Mouse (Mus musculus): ENCODE measurements at regions not wholly inside any gene's neighbourhood (a gene's known extent, or its start where the extent isn't known, plus 50 kb on each side); places are given as distances from the start of the nearest gene placed in this dataset.

- no peaks in the 10 kb centered on the region for H3K4me1 ChIP-seq (replicated peaks; ENCODE audit: control insufficient read depth in 2 of 2, insufficient read depth in 2 of 2, low read length in 1 of 2)
- no peak overlapping the region for H3K4me2 ChIP-seq (ENCODE audit: low read depth)
- H3K36me3 ChIP-seq (replicated peaks; ENCODE audit: control insufficient read depth, insufficient read depth, low read depth) = no peaks in the 10 kb centered on the region
- no peak overlapping the region for H3K27ac ChIP-seq
- DNase-seq (ENCODE audit: low read depth in 3 of 3, low spot score in 3 of 3) (no peak), ATAC-seq (ENCODE audit: insufficient read depth) (no peak)
- H3K9me3 ChIP-seq (ENCODE audit: control insufficient read depth, low read length) = no peaks in the 10 kb centered on the region
- TF ChIP-seq CTCF (IDR thresholded peaks at IDR 0.05; ENCODE audit: low read depth) = no peak
- TF ChIP-seq EP300 (IDR thresholded peaks at IDR 0.05; ENCODE audit: low read depth) = no peak
- no peak overlapping the region for H3K9ac ChIP-seq (replicated peaks)
- 45% methylated on average over 4 of the region's 4 CpGs for WGBS (ENCODE audit: insufficient replicate concordance)
- no peaks in the 10 kb centered on the region for H3K27me3 ChIP-seq (ENCODE audit: control insufficient read depth, insufficient read depth, low read length)
- no peak overlapping the region for H3K4me3 ChIP-seq (ENCODE audit: insufficient read depth in 1 of 2, low read depth in 2 of 2, low read length in 2 of 2)
These were observed 490.2 kb downstream of the Meis1 start for GRCm38 (mm10) chr11:18528568-18528967.

GRCm38 (mm10) chr11:18495108-18495757 lies 523.6 kb downstream of the Meis1 start:
- ATAC-seq (ENCODE audit: insufficient read depth) (no peak), DNase-seq (ENCODE audit: low read depth in 3 of 3, low spot score in 3 of 3) (no peak)
- Histone ChIP-seq H3K4me2 (ENCODE audit: low read depth) (no peak overlapping the region), H3K36me3 (replicated peaks; ENCODE audit: control insufficient read depth, insufficient read depth, low read depth) (no peaks in the 10 kb centered on the region), H3K4me3 (ENCODE audit: insufficient read depth in 1 of 2, low read depth in 2 of 2, low read length in 2 of 2) (no peak overlapping the region), H3K27ac (no peak overlapping the region), H3K4me1 (replicated peaks; ENCODE audit: control insufficient read depth in 2 of 2, insufficient read depth in 2 of 2, low read length in 1 of 2) (no peaks in the 10 kb centered on the region), H3K27me3 (ENCODE audit: control insufficient read depth, insufficient read depth, low read length) (no peaks in the 10 kb centered on the region), H3K9ac (replicated peaks) (no peak overlapping the region), H3K9me3 (ENCODE audit: control insufficient read depth, low read length) (no peaks in the 10 kb centered on the region)
- TF ChIP-seq EP300 (IDR thresholded peaks at IDR 0.05; ENCODE audit: low read depth) = no peak
- TF ChIP-seq CTCF (IDR thresholded peaks at IDR 0.05; ENCODE audit: low read depth) = no peak
- WGBS (ENCODE audit: insufficient replicate concordance) = 45% methylated on average over 6 of the region's 6 CpGs

- WGBS (ENCODE audit: insufficient replicate concordance) = 55% methylated on average over 5 of the region's 5 CpGs
- Histone ChIP-seq H3K27ac (no peak overlapping the region), H3K36me3 (replicated peaks; ENCODE audit: control insufficient read depth, insufficient read depth, low read depth) (no peaks in the 10 kb centered on the region), H3K27me3 (ENCODE audit: control insufficient read depth, insufficient read depth, low read length) (no peaks in the 10 kb centered on the region), H3K4me1 (replicated peaks; ENCODE audit: control insufficient read depth in 2 of 2, insufficient read depth in 2 of 2, low read length in 1 of 2) (no peaks in the 10 kb centered on the region), H3K9me3 (ENCODE audit: control insufficient read depth, low read length) (no peaks in the 10 kb centered on the region), H3K4me2 (ENCODE audit: low read depth) (no peak overlapping the region), H3K4me3 (ENCODE audit: insufficient read depth in 1 of 2, low read depth in 2 of 2, low read length in 2 of 2) (no peak overlapping the region), H3K9ac (replicated peaks) (no peak overlapping the region)
- no peak for ATAC-seq (ENCODE audit: insufficient read depth)
- no peak for DNase-seq (ENCODE audit: low read depth in 3 of 3, low spot score in 3 of 3)
- TF ChIP-seq EP300 (IDR thresholded peaks at IDR 0.05; ENCODE audit: low read depth) (no peak), CTCF (IDR thresholded peaks at IDR 0.05; ENCODE audit: low read depth) (no peak)
These were observed 524.8 kb downstream of the Meis1 start for GRCm38 (mm10) chr11:18493981-18494380.

- no peak overlapping the region for H3K4me2 ChIP-seq (ENCODE audit: low read depth)
- DNase-seq (ENCODE audit: low read depth in 3 of 3, low spot score in 3 of 3) = no peak
These were observed 525.7 kb downstream of the Meis1 start for GRCm38 (mm10) chr11:18493086-18493485.

GRCm38 (mm10) chr11:18489517-18490256 lies 529.1 kb downstream of the Meis1 start:
- Histone ChIP-seq H3K4me1 (replicated peaks; ENCODE audit: control insufficient read depth in 2 of 2, insufficient read depth in 2 of 2, low read length in 1 of 2) (no peaks in the 10 kb centered on the region), H3K4me3 (ENCODE audit: insufficient read depth in 1 of 2, low read depth in 2 of 2, low read length in 2 of 2) (no peak overlapping the region), H3K36me3 (replicated peaks; ENCODE audit: control insufficient read depth, insufficient read depth, low read depth) (no peaks in the 10 kb centered on the region), H3K4me2 (ENCODE audit: low read depth) (no peak overlapping the region), H3K27me3 (ENCODE audit: control insufficient read depth, insufficient read depth, low read length) (no peaks in the 10 kb centered on the region), H3K9me3 (ENCODE audit: control insufficient read depth, low read length) (no peaks in the 10 kb centered on the region), H3K9ac (replicated peaks) (no peak overlapping the region), H3K27ac (no peak overlapping the region)
- DNase-seq (ENCODE audit: low read depth in 3 of 3, low spot score in 3 of 3) = no peak
- ATAC-seq (ENCODE audit: insufficient read depth) = no peak
- 44% methylated on average over 9 of the region's 9 CpGs for WGBS (ENCODE audit: insufficient replicate concordance)
- TF ChIP-seq EP300 (IDR thresholded peaks at IDR 0.05; ENCODE audit: low read depth) (no peak), CTCF (IDR thresholded peaks at IDR 0.05; ENCODE audit: low read depth) (no peak)

More at GRCm38 (mm10) chr11:18493086-18493485, 525.7 kb downstream of the Meis1 start:
- Histone ChIP-seq H3K27me3 (ENCODE audit: control insufficient read depth, insufficient read depth, low read length) (no peaks in the 10 kb centered on the region), H3K4me1 (replicated peaks; ENCODE audit: control insufficient read depth in 2 of 2, insufficient read depth in 2 of 2, low read length in 1 of 2) (no peaks in the 10 kb centered on the region), H3K27ac (no peak overlapping the region), H3K36me3 (replicated peaks; ENCODE audit: control insufficient read depth, insufficient read depth, low read depth) (no peaks in the 10 kb centered on the region), H3K4me3 (ENCODE audit: insufficient read depth in 1 of 2, low read depth in 2 of 2, low read length in 2 of 2) (no peak overlapping the region), H3K9me3 (ENCODE audit: control insufficient read depth, low read length) (no peaks in the 10 kb centered on the region), H3K9ac (replicated peaks) (no peak overlapping the region)
- ATAC-seq (ENCODE audit: insufficient read depth) = no peak
- 49% methylated on average over 2 of the region's 2 CpGs for WGBS (ENCODE audit: insufficient replicate concordance)
- TF ChIP-seq CTCF (IDR thresholded peaks at IDR 0.05; ENCODE audit: low read depth) (no peak), EP300 (IDR thresholded peaks at IDR 0.05; ENCODE audit: low read depth) (no peak)

Measured in liver, embryonic 14.5 days (tissue).